Mouse (Mus musculus) megakaryocyte, embryonic 14.5 days (primary cell): ENCODE data around the gene Tnip3.

Experiments used
- FLI1 ChIP-seq: IDR thresholded peaks from 2 replicates; pipeline ENCODE4 v1.6.1; 2012; ENCODE audit warnings: low read length, inconsistent platforms, mixed read lengths
- GATA1 ChIP-seq: IDR thresholded peaks from 3 replicates; pipeline ENCODE4 v1.6.1; 2012; ENCODE audit warnings: mixed read lengths, low read length, inconsistent platforms, borderline replicate concordance

DNA sequence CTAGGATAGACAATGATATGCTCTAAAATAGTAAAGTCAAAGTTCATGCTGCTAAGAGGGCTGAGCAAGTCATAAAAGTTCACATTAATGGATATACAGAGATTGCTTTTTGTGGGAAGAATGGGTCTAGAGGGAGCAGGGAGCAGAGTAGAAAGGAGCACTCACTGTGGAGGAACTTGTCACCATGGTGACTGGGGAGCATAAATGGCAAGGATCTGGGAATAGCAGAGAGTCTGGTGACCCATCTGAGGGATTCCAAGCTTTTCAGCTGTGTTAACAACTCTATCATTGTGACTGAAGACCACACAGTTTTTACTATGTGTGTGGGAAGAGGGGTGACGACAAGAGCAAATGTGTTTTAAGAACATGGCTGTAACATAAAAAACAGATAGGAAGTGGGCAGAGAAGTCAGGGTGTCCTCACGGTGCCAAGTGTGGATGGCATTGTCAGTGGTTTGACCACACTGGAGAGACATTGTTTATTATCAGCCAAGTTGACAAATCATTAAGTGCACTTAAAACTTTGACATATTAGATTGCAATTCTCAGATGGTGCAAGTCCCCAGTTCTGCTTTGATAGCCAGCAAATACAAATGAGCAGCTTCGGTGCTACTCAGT, 6.2 kb downstream of the Tnip3 start:
- TF ChIP-seq GATA1 = no peak
- no peak for TF ChIP-seq FLI1
